Mouse (Mus musculus) T-helper 2 cell (primary cell): ENCODE measurements around the gene Gpr89.

Experiments used
- in situ Hi-C: fragments of 300-600 bp; cut with MboI, MseI; formaldehyde crosslinking; loops from one replicate; pipeline ENCODE4 v1.15.1; 2025; ENCODE audit warnings: high pct_unique_total_duplicates

Gpr89 gene

DNA sequence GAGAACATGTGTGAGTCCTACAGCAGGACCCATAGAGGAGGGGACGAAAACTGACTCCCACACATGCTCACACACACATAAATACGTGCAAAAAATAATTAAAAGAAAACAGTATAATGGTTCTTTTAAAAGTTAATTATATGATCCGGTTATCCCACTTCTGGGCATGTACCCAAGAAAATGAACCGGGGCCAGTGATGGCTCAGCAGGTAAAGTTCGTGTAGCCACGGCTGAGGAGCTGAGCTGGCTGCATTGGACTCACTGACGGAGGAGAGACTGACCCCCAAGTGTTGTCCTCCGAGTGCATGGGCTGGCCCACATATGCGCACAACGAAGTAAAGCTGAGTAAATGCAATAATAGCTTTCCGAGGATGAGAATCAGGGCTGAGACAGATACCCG, 80.5 kb downstream of the Gpr89 start:
- in situ Hi-C loops = no loop called here

DNA sequence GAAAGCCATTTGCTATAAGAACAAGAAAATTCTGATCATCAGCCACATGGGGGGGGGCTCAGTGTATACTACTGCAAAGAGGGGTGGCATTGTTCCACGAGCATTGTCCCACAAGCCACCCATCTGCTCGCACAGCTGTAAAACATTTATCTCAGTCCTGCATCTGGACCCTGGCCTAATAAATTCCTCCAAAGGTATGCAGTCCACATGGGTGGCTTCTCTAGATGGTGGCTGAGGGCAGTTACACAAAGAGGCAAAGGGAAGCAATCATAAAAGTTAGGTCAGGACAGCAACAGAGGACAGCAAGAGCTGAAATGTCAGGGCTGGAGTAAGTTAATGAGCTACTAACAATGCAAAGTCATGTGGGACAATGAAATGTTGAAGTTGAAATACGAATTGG, 81.4 kb downstream of the Gpr89 start:
- in situ Hi-C loops = no loop called here

DNA sequence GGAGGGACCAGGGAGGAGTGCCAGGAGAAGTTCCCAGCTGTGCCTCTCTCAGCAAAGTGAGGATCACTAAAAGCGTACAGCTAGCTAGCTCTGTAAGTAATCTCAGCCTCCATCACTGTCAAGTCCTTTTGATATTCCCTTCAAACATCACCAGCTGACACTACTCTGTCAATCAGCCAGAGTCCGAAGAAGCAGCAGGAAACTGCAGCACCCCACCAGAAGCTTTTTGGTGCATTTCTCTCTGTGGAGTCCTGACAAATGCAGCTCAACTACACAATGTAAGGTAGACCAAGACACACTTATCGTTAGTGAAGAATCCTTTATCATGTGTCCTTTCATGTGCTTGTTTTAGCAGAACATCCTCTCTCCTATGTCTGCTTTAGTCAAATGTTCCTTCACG, 83.6 kb downstream of the Gpr89 start:
- in situ Hi-C loops = no loop called here

DNA sequence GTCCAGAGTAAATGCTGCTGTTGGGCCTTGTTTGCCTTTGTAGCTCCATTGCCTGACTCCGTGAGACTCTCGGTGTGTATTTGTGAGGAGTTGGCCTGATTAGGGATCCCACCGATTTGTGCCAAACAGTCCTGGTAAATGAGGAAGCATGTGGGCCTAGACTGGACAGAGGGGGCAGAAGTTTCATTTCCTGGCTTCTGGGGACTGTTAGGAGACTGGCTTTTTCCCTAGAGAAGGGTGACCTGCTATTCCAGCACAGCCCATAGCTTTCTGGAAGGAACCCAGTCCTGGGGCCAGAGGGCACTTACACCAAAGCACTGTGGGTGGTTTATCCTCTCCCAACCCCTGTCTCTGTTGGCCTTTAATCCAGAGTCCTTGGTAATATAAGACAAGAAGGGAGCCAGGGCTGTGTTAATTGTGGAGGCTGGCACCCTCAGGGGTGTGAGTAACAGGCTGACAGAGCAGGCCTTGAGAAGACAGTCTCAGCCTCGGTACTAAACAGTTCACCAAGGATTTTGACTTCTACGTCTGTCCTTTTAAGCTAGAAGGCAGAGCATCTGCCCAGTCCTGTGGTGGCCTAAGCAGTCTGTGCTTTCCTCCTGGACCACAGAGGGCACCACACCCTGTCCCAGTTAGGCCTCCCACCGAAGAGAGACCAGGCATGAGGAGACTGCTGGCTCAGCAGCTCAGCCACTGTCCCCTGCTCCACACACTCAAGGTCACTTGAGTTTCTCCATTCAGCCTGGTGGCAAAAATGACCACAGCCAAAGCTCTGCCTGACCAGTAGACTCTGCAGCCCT, 84.8 kb downstream of the Gpr89 start:
- in situ Hi-C loops = no loop called here
